ENCODE assay signal across 8 mouse cellular contexts in the genomic region with DNA sequence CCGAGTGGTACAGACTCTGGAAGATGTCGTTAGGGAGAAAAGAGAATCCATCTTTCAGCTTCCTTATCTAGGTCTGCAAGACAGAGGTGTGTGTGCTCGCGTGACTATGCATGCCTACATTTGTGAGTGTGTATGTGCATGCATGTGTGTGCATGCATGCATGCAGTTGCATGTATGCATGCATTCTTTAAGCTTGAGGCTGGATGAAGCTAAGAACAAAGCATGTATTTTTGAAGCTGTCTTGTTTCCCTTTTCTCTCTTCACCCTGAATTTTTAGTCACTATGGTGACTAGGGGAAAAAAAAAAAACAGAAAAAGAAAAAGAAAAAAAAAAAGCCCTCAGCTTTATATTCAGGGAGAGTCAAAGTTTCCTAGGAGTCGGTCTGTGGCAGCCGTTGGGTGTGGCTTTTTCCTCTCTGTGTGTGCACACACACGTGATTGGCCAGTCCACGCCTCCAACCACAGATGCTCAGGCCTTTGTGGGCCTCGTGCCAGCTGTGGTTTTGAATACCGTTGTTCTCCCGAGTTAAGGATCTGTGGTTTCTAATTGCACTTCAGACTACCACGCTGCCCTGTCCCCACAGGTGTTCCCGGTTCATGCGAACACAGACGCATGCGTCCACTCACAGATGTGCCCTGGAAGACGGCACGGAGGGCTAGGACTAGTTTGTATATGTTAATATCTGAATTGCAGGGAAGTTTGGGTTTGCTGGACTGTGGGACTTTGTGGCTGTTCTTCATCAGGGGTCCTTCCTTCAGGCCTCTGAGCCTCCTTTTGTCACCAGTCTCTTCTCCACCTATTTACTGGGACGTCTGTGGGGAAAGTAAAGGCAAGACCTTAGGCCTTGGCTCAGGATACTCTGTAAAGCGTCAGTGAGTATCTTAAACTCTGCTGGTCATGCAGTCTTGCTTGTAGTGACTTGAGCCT.
DNase-seq lines count a peak whose midpoint lies in the region; ATAC-seq and TF ChIP-seq lines count a peak whose summit lies in the region.

No protein-coding gene starts in this region.

- peak; percentile 72 for TF ChIP-seq EP300 in lung, postnatal 0 days (IDR thresholded peaks at IDR 0.05)

- H3K27me3 ChIP-seq in lung, postnatal 0 days (replicated peaks; ENCODE audit: insufficient read depth, low read length), result no peaks in the 10 kb centered on the region; the same call in 1 of the 2 replicates

- H3K9me3 ChIP-seq in lung, postnatal 0 days (ENCODE audit: low read length), result no peaks in the 10 kb centered on the region

- intact Hi-C loops in gastrocnemius, postnatal 14 days (cut with DNase I; ENCODE audit: low total_unique reads), result no loop called here

- no peak for TF ChIP-seq CTCF in lung, postnatal 0 days (IDR thresholded peaks at IDR 0.05)

- peak; percentile 64 to 74 for DNase-seq in left cerebral cortex, adult 18-20 months (ENCODE audit: low spot score in 2 of 2)
- DNase-seq in left cerebral cortex, adult 11 months (ENCODE audit: low spot score), result no peak
- DNase-seq in adrenal gland, postnatal 14 days, result peak; percentile 59
- DNase-seq in gastrocnemius, postnatal 14 days, result peak; percentile 84
- peak; percentile 67 to 74 for DNase-seq in kidney, adult 8-10 months
- DNase-seq in lung, postnatal 0 days (ENCODE audit: low spot score), result peak; percentile 94
- peak; percentile 86 to 88 for DNase-seq in right cerebral cortex, postnatal 10 days (ENCODE audit: low spot score in 2 of 2)

- 26% methylated on average over 20 of the region's 20 CpGs for WGBS in lung, postnatal 0 days

- H3K9ac ChIP-seq in lung, postnatal 0 days (replicated peaks; ENCODE audit: low read depth), result no peak overlapping the region

- no peak overlapping the region for H3K4me3 ChIP-seq in lung, postnatal 0 days (ENCODE audit: low read depth, low read length)

- H3K27ac ChIP-seq in lung, postnatal 0 days (ENCODE audit: low read length), result no peak overlapping the region

- H3K4me1 ChIP-seq in lung, postnatal 0 days (ENCODE audit: insufficient read depth, low read depth, low read length), result peaks cover 26% of the 10 kb centered on the region

- peak; percentile 78 for ATAC-seq in lung, postnatal 0 days
- no peak for ATAC-seq in erythroid progenitor cell, adult 5-6 weeks (replicated peaks; ENCODE audit: low FRiP score, poor library complexity, severe bottlenecking)

- H3K4me2 ChIP-seq in lung, postnatal 0 days (replicated peaks; ENCODE audit: low read depth, low read length), result no peak overlapping the region

- H3K36me3 ChIP-seq in lung, postnatal 0 days (ENCODE audit: insufficient read depth, low read length), result no peaks in the 10 kb centered on the region
